Mouse (Mus musculus) c-Kit-positive CD71-positive TER-119-negative erythroid progenitor cells, embryonic 14.5 days (primary cell): ENCODE data around the gene Hsf2bp.

Source experiments
- DNase-seq: peaks from one replicate; pipeline ENCODE4 v3.0.0-alpha.2; 2013; ENCODE audit warnings: low read depth

Hsf2bp gene

DNA sequence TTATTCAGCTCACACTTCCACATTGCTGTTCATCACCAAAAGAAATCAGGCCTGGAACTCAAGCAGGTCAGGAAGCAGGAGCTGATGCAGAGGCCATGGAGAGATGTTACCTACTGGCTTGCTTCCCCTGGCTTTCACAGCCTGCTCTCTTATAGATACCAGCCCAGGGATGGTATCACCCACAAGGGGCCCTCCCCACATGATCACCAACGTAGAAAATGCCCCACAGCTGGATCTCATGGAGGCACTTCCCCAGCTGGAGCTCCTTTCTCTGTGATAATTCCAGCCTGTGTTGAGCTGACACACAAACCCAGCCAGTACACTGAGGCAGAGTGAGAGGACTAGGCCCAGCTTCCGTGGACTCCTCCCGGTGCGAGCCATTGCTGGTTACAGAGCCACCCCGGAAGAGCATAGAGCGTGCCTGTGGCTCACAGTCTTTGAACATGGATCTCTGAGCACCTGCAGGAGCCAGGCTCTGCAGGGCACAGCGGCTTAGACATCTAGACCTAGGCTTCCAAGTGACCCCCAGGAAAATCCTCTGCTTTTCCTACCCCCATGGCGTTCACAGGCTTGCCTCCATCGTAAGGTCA lies 130.9 kb downstream of the Hsf2bp start:
- no peak for DNase-seq

DNA sequence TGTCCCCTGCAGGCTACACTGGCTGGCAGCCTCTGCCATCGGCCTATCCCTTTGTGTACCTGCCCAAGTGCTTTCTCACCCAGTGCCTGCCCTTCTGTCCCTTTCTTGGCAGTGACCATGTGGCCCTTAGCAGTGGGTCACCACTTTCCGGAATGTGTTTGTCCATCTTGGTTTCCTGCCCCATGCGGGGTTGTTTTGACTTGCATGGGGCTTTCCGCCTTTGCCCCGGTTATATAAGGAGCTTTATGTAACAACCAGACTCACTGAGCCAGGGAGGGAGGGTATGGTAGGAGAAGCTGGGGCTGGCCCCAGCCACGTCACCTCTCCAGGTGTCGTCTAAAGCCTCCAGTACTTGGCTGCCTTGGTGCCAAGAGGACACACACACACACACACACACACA lies 132.1 kb downstream of the Hsf2bp start:
- DNase-seq, result no peak

DNA sequence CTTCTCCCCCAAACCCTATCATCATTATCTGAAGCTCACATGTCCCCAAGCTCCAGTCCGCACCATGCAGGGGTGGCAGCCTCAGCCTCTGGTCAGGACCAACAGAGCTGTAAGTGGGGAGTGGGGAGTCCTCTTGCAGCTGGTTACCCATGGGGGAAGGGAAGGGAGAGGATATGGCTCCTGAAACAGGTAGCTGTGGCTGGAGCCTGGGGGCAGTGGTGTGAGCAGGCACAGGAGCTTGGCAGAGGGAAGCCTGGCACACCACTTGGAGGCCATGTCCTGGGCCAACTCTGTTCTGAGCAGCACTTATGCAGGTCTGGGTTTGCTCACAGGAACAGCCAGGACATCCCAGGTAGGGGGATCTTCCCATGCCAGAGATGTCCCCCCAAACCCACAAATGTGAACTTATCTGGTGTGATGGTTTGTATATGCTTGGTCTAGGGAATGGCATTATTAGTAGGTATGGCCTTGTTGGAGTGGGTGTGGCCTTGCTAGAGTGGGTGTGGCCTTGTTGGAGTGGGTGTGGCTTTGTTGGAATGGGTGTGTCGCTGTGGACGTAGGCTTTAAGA lies 133.4 kb downstream of the Hsf2bp start:
- DNase-seq, result peak; percentile 50

DNA sequence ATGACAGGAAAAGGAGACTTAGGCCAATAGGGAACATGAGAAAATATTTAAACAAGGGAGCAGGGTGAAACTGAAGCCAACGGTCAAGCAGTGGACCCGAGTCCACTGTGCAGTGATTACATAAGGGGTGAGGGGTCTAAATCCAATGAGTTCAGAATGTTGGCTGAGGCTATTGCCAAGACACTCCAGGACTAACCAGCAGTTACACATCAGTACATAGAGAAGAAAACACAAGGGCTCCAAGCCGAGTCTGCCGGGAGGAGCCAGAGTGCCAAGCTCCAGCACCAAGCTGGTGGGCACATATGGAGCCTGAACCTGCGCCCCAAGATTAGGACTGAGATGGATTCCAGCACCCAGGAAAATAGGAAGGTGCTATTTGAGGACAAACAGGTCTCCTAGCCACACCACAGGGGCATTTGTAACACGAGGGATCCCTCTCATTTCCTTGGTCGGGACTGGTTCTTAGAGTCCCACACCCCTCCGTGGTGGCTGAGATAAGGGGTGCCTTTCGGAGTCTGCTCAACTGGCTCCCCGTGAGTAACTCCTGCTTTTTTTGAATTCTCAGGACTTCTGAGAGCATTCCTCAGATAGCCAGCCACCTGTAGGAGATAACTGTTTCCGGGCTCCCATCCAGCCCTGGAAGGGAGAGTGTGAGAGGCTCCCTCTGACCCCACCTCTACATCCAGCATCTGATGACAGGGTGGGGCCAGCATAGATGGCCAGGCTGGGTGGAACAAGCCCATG lies 134.5 kb downstream of the Hsf2bp start:
- DNase-seq, result peak; percentile 51

DNA sequence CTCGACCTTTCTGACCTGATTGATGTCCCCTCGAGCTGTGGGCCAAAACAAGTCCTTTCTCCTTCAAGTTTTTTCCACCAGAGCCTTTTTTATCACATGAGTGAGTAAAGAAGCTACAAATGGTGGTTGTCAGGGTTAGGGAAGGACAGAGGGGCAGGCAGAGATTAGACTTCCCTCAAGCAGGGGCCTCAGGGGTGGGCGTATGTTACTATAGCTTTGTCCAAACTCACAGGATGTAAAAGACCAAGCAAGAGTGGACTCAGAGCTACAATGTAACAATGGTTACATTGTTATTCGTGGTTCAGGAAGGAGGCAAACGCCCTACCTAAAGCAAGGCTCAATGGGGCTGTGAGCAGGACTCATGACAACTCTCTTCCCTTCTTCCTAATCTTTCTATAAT lies 137.2 kb downstream of the Hsf2bp start:
- DNase-seq, result no peak

DNA sequence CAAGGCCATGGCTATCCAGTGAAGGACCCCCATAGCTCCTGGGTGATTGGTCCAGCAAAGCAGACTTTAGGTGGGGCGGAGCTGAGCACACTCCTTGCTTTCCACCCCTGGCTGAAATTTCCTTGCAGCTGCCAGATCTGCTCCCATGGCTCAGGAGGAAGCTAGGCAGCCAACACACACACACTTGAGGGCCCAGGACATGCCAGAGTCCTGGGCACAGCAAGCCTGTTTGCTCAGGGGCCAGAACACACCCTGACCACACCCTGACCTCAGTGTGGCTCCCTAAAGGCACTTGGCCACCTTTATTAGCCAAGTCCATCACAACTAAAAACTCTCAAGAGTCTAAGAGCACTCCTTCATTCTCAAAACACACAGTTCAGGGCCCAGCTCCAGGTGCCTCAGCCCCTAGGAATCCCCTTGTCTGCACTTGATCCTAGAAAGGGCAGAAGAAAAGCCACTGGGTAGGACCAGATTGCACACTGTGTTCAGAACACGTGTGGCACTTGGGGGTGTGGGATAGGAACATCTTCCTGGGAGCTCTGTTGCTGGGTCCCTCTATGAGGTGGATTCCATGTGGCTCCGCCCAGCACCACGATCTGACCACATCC lies 138.9 kb downstream of the Hsf2bp start:
- no peak for DNase-seq

DNA sequence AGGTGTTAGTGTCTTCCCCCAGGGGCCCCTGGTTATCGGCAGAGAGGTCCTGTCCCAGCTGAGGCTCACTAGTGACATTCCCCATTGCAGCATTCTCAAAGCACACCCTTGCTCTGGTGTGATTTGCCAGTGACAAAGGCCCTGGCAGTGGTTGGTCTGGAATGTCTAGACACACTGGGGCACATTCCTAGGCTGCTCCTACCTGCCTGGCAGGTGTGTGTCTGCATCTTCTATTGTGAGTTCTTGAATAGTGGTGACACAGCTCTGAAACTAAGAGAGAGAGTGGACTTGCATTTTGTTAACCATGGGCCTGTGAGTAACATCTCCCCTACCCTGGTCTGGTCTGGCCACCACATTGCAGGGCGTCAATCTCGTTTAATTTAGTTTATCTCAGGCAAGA lies 139.4 kb downstream of the Hsf2bp start:
- no peak for DNase-seq

DNA sequence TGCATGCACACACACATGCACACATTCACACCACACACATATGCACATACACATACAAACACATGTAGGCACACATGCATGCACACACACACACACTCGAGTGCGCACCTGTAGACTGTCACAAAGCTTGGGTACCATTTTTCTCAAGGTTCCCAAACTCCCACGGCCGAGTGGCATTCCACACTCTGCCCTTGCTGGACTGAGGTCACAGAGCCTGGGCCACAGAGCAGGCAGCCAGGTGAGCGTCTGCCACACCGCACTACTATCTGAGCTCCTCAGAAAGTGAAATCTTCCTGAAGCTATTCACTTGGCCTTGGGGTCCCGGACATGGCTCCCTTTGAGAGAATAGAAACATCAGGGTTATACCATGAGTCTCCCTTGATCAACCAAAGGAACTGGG lies 139.8 kb downstream of the Hsf2bp start:
- no peak for DNase-seq
